Mouse (Mus musculus) CH12.LX (cell line): ENCODE data around the gene Rgs19. TPM values are rescaled to one million over a fixed set of nuclear protein-coding genes. Genes with fewer than 3 reads are reported as not detected.

Source experiments
- DNase-seq: peaks from one replicate; pipeline ENCODE4 v3.0.0-alpha.2; 2013; ENCODE audit errors: extremely low read depth
- H3K27ac ChIP-seq: 2 replicates; pipeline ENCODE4 v1.5.1; 2012; ENCODE audit warnings: low read depth, mild to moderate bottlenecking, control low read depth, moderate library complexity; ENCODE audit not compliant: insufficient read depth
- H3K27me3 ChIP-seq: replicated peaks from 2 replicates; pipeline ENCODE3; 2012; ENCODE audit warnings: inconsistent platforms
- H3K36me3 ChIP-seq, 2 experiments: replicated peaks in 1 of 2; 2 replicates each; pipeline versions ENCODE3 to v1.6.1; 2012; ENCODE audit warnings: inconsistent platforms in 1 of 2, low read length in 1 of 2, mild to moderate bottlenecking in 1 of 2, mixed read lengths in 1 of 2, moderate library complexity in 1 of 2; ENCODE audit not compliant: control insufficient read depth in 1 of 2, insufficient read depth in 1 of 2
- H3K4me1 ChIP-seq, 2 experiments: 2 replicates each; pipeline ENCODE4 v1.6.1; 2012; ENCODE audit warnings: inconsistent platforms in 1 of 2, moderate library complexity in 1 of 2; ENCODE audit not compliant: insufficient read depth in 2 of 2, control insufficient read depth in 1 of 2
- H3K4me2 ChIP-seq: 2 replicates; pipeline ENCODE4 v1.6.1; 2012; ENCODE audit warnings: low read depth, mild to moderate bottlenecking, control low read depth; ENCODE audit not compliant: poor library complexity, insufficient read depth, severe bottlenecking
- H3K4me3 ChIP-seq, 3 experiments: fragments of 150-350 bp in 1 of 3; sonication (generic) in 1 of 3; replicated peaks in 1 of 3; 2 replicates each; pipeline versions ENCODE3 to v1.5.1; 2011 to 2012; ENCODE audit warnings: low read depth in 2 of 3, low read length in 2 of 3, mild to moderate bottlenecking in 2 of 3, moderate library complexity in 2 of 3, control low read depth in 1 of 3, improper control_type of control experiment in 1 of 3, inconsistent platforms in 1 of 3, mixed read lengths in 1 of 3; ENCODE audit not compliant: poor library complexity in 1 of 3
- H3K79me2 ChIP-seq: replicated peaks from 2 replicates; pipeline ENCODE4 v1.6.1; 2012; ENCODE audit warnings: mild to moderate bottlenecking, moderate library complexity; ENCODE audit not compliant: control insufficient read depth, poor library complexity, insufficient read depth, severe bottlenecking; ENCODE audit errors: extremely low read depth
- H3K9ac ChIP-seq: 2 replicates; pipeline ENCODE4 v1.6.1; 2012; ENCODE audit warnings: low read depth, mild to moderate bottlenecking, control low read depth, moderate library complexity; ENCODE audit not compliant: insufficient read depth
- H3K9me3 ChIP-seq: replicated peaks from 2 replicates; pipeline ENCODE3; 2012; ENCODE audit warnings: low read length, inconsistent platforms, mixed read lengths
- BHLHE40 ChIP-seq: IDR thresholded peaks from 2 replicates; pipeline ENCODE4 v1.6.1; 2011; ENCODE audit warnings: mild to moderate bottlenecking, low read depth, low read length, improper control_type of control experiment
- CHD1 ChIP-seq: IDR thresholded peaks from 2 replicates; pipeline ENCODE4 v1.6.1; 2012; ENCODE audit warnings: low read depth, low read length, improper control_type of control experiment, inconsistent platforms
- CHD2 ChIP-seq: IDR thresholded peaks from 2 replicates; pipeline ENCODE4 v1.6.1; 2011; ENCODE audit warnings: low read length, improper control_type of control experiment
- ELF1 ChIP-seq: IDR thresholded peaks from 2 replicates; pipeline ENCODE4 v1.6.1; 2014; ENCODE audit warnings: low read depth, mild to moderate bottlenecking, inconsistent platforms, low read length, improper control_type of control experiment
- EP300 ChIP-seq: IDR thresholded peaks from 2 replicates; pipeline ENCODE4 v1.6.1; 2011; ENCODE audit warnings: low read length, improper control_type of control experiment
- IRF4 ChIP-seq: IDR thresholded peaks from 2 replicates; pipeline ENCODE4 v1.6.1; 2014; ENCODE audit warnings: low read depth, mild to moderate bottlenecking, inconsistent platforms, low read length, improper control_type of control experiment
- JUN ChIP-seq: IDR thresholded peaks from 2 replicates; pipeline ENCODE4 v1.6.1; 2011; ENCODE audit warnings: low read depth, mild to moderate bottlenecking, low read length, improper control_type of control experiment, moderate library complexity; ENCODE audit not compliant: insufficient read depth
- KAT2A ChIP-seq: IDR thresholded peaks from 2 replicates; pipeline ENCODE4 v1.6.1; 2012; ENCODE audit warnings: low read length, improper control_type of control experiment, inconsistent platforms; ENCODE audit not compliant: insufficient replicate concordance
- MAFK ChIP-seq: IDR thresholded peaks from 2 replicates; pipeline ENCODE4 v1.6.1; 2011; ENCODE audit warnings: low read length, improper control_type of control experiment; ENCODE audit not compliant: insufficient replicate concordance
- MAX ChIP-seq: IDR thresholded peaks from 2 replicates; pipeline ENCODE4 v1.6.1; 2011; ENCODE audit warnings: low read length, improper control_type of control experiment
- MAZ ChIP-seq: IDR thresholded peaks from 2 replicates; pipeline ENCODE4 v1.6.1; 2012; ENCODE audit warnings: low read depth, mild to moderate bottlenecking, inconsistent platforms, low read length, improper control_type of control experiment, moderate library complexity
- SIN3A ChIP-seq: IDR thresholded peaks from 2 replicates; pipeline ENCODE4 v1.6.1; 2012; ENCODE audit warnings: low read length, improper control_type of control experiment, inconsistent platforms
- TCF12 ChIP-seq: IDR thresholded peaks from 2 replicates; pipeline ENCODE4 v1.6.1; 2014; ENCODE audit warnings: low read depth, mild to moderate bottlenecking, inconsistent platforms, low read length, improper control_type of control experiment
- USF2 ChIP-seq: conservative IDR thresholded peaks from 2 replicates; pipeline ENCODE4 v1.6.1; 2011; ENCODE audit warnings: low read depth, low read length, improper control_type of control experiment
- ZC3H11A ChIP-seq: IDR thresholded peaks from 2 replicates; pipeline ENCODE4 v1.6.1; 2012; ENCODE audit warnings: low read depth, mild to moderate bottlenecking, inconsistent platforms, low read length, improper control_type of control experiment
- dilution Hi-C: fragments of 300-500 bp; cut with MboI; formaldehyde crosslinking; loops from 2 replicates; pipeline ENCODE4 v1.14.3; 2020; ENCODE audit warnings: low sequenced_read_pairs; ENCODE audit not compliant: extremely low pct_unique_long_range_greater_than_20kb, extremely low pct_ligation_motif_present
- in situ Hi-C: fragments of 300-500 bp; cut with MboI; formaldehyde crosslinking; loops from 3 replicates; pipeline ENCODE4 v1.14.3; 2019; ENCODE audit warnings: low sequenced_read_pairs, low pct_ligation_motif_present, low pct_unique_long_range_greater_than_20kb, mixed read lengths
- polyA plus RNA-seq: library from polyadenylated mRNA; unstranded; fragments of >175 nt; gene quantifications from 2 replicates; pipeline ENCODE4 v1.2.1, GENCODE M21; 2012; ENCODE audit warnings: low read depth; ENCODE audit not compliant: insufficient read length
- total RNA-seq, 2 experiments: library from RNA; depleted of rRNA; stranded (reverse); fragments of 300-350 nt in 1 of 2; fragments of >200 nt in 1 of 2; gene quantifications; 2 replicates each; pipeline ENCODE4 v1.2.3; 2012 to 2014

Rgs19 gene
- total and polyA plus RNA-seq, 3 experiments = 50.2 to 159 (median 67.0) TPM

- Histone ChIP-seq H3K27ac (no peak overlapping the region), H3K4me2 (no peak overlapping the region), H3K9me3 (no peaks in the 10 kb centered on the region), H3K36me3 (peaks cover 34 to 52% of the 10 kb centered on the region in 2 experiments), H3K79me2 (peaks cover 20% of the 10 kb centered on the region), H3K4me1 (peaks cover 28 to 59% of the 10 kb centered on the region in 2 experiments), H3K9ac (no peak overlapping the region), H3K4me3 (peak overlapping the region in 1 of 3 experiments; percentile 71), H3K27me3 (no peaks in the 10 kb centered on the region)
- TF ChIP-seq CHD1 (no peak), ZC3H11A (no peak)
- in situ Hi-C loops = loop anchor here (10.0 kb wide), 2 partner anchors 77 to 287 kb away; no protein-coding TSS in a partner anchor
- no peak for DNase-seq
- dilution Hi-C loops = no loop called here
Observed at GRCm38 (mm10) chr2:181691571-181691970, 2.2 kb downstream of the Rgs19 start.

- in situ Hi-C loops = loop anchor here (10.0 kb wide), 2 partner anchors 76 to 286 kb away; no protein-coding TSS in a partner anchor
- H3K27ac ChIP-seq = no peak overlapping the region
- H3K4me2 ChIP-seq = no peak overlapping the region
- no peak for DNase-seq
- dilution Hi-C loops = no loop called here
- H3K9me3 ChIP-seq = no peaks in the 10 kb centered on the region
- TF ChIP-seq MAZ (no peak), TCF12 (no peak), CHD2 (no peak)
- peaks cover 28 to 59% of the 10 kb centered on the region in 2 experiments for H3K4me1 ChIP-seq
- H3K9ac ChIP-seq = no peak overlapping the region
- H3K4me3 ChIP-seq = peak overlapping the region in 1 of 3 experiments; percentile 71
- H3K36me3 ChIP-seq = peaks cover 36 to 57% of the 10 kb centered on the region in 2 experiments
- H3K79me2 ChIP-seq = peaks cover 20% of the 10 kb centered on the region
- H3K27me3 ChIP-seq = no peaks in the 10 kb centered on the region
Observed at GRCm38 (mm10) chr2:181691083-181691482, 2.7 kb downstream of the Rgs19 start.

- in situ Hi-C loops (loop anchor here (10.0 kb wide), 2 partner anchors 75 to 285 kb away; no protein-coding TSS in a partner anchor), dilution Hi-C loops (no loop called here)
- no peak for TF ChIP-seq EP300
- no peak for TF ChIP-seq SIN3A
- TF ChIP-seq KAT2A = no peak
- no peak for TF ChIP-seq JUN
- TF ChIP-seq ELF1 = no peak
- no peak for TF ChIP-seq USF2
- no peak for TF ChIP-seq MAX
- TF ChIP-seq CHD1 = no peak
- no peak for TF ChIP-seq IRF4
- TF ChIP-seq ZC3H11A = no peak
- no peak for TF ChIP-seq BHLHE40
- TF ChIP-seq TCF12 = no peak
- no peak for TF ChIP-seq MAFK
- H3K27me3 ChIP-seq = no peaks in the 10 kb centered on the region
- no peak overlapping the region for H3K9ac ChIP-seq
- peaks cover 20% of the 10 kb centered on the region for H3K79me2 ChIP-seq
- H3K4me1 ChIP-seq = peaks cover 27 to 65% of the 10 kb centered on the region in 2 experiments
- H3K4me3 ChIP-seq = peak overlapping the region in 1 of 3 experiments; percentile 21
- peak overlapping the region; percentile 71 for H3K27ac ChIP-seq
- peaks cover 36 to 71% of the 10 kb centered on the region in 2 experiments for H3K36me3 ChIP-seq
- DNase-seq = no peak
- H3K4me2 ChIP-seq = no peak overlapping the region
- H3K9me3 ChIP-seq = no peaks in the 10 kb centered on the region
Observed at GRCm38 (mm10) chr2:181689466-181690160, 4.2 kb downstream of the Rgs19 start.
